Mouse (Mus musculus) granulocyte monocyte progenitor cell, adult 5-6 weeks (primary cell): ENCODE results near the gene Tmem121b. TPM values are rescaled to one million over a fixed set of nuclear protein-coding genes. Genes with fewer than 3 reads are reported as not detected.

Experiments
- ATAC-seq: replicated peaks from 2 replicates; pipeline ENCODE4 v1.8.0; 2016; ENCODE audit warnings: mild to moderate bottlenecking, moderate TSS enrichment, inconsistent platforms; ENCODE audit not compliant: poor library complexity, severe bottlenecking
- total RNA-seq, 2 experiments: library from RNA; stranded (forward) in 1 of 2; stranded (reverse) in 1 of 2; fragments of 200-712, 200-1000 nt in 1 of 2; fragments of >200 nt in 1 of 2; fragmentation: Nextera tagmentation in 1 of 2; gene quantifications; 2 replicates each; pipeline ENCODE4 v1.2.3; 2014 to 2017

The Tmem121b gene
- total RNA-seq (2014; fragmentation: Nextera tagmentation) = not detected in 2 replicates
- not detected in 2 replicates for total RNA-seq (2017)

GRCm38 (mm10) chr6:120493374-120494181 is at the start of gene Tmem121b:
TSS of gene Tmem121b (minus strand) at chr6:120493807.
- ATAC-seq = peak; percentile 18

- ATAC-seq = no peak
These were observed 48.5 kb upstream of the Tmem121b start for GRCm38 (mm10) chr6:120542061-120542460.

GRCm38 (mm10) chr6:120541386-120541785 is 47.8 kb upstream of the Tmem121b start:
- no peak for ATAC-seq

GRCm38 (mm10) chr6:120539781-120540231 is 46.2 kb upstream of the Tmem121b start:
- ATAC-seq = peak; percentile 68

- ATAC-seq = peak; percentile 93
These were observed 45.6 kb upstream of the Tmem121b start for GRCm38 (mm10) chr6:120539132-120539759.

- no peak for ATAC-seq
These were observed 42.7 kb upstream of the Tmem121b start for GRCm38 (mm10) chr6:120536337-120536736.

- ATAC-seq = no peak
These were observed 39.0 kb upstream of the Tmem121b start for GRCm38 (mm10) chr6:120532594-120532993.

- peak; percentile 98 for ATAC-seq
These were observed 37.7 kb upstream of the Tmem121b start, which contains the start of gene Hdhd5 for GRCm38 (mm10) chr6:120531020-120531965. TSS of gene Hdhd5 (minus strand) at chr6:120531319.

- ATAC-seq = no peak
These were observed 35.5 kb upstream of the Tmem121b start for GRCm38 (mm10) chr6:120529123-120529522.

- ATAC-seq = no peak
These were observed 31.2 kb upstream of the Tmem121b start for GRCm38 (mm10) chr6:120524796-120525195.

- no peak for ATAC-seq
These were observed 26.0 kb upstream of the Tmem121b start for GRCm38 (mm10) chr6:120519647-120520046.

- no peak for ATAC-seq
These were observed 23.7 kb upstream of the Tmem121b start for GRCm38 (mm10) chr6:120517311-120517710.

- no peak for ATAC-seq
These were observed 23.3 kb upstream of the Tmem121b start for GRCm38 (mm10) chr6:120516879-120517278.

- no peak for ATAC-seq
These were observed 22.8 kb upstream of the Tmem121b start for GRCm38 (mm10) chr6:120516422-120516821.

GRCm38 (mm10) chr6:120511212-120511611 is 17.6 kb upstream of the Tmem121b start:
- ATAC-seq = no peak

GRCm38 (mm10) chr6:120510425-120510824 is 16.8 kb upstream of the Tmem121b start:
- no peak for ATAC-seq

- ATAC-seq = no peak
These were observed 16.4 kb upstream of the Tmem121b start for GRCm38 (mm10) chr6:120509975-120510374.

- no peak for ATAC-seq
These were observed 15.0 kb upstream of the Tmem121b start for GRCm38 (mm10) chr6:120508645-120509044.

- ATAC-seq = no peak
These were observed 11.9 kb upstream of the Tmem121b start for GRCm38 (mm10) chr6:120505531-120505930.

- no peak for ATAC-seq
These were observed 10.4 kb upstream of the Tmem121b start for GRCm38 (mm10) chr6:120504051-120504450.
